Mouse (Mus musculus) heart, adult 2 months (tissue): ENCODE results near the gene Olfr112. TPM values are rescaled to one million over a fixed set of nuclear protein-coding genes. Genes with fewer than 3 reads are reported as not detected.
"Not testable (repeated sequence)": the region's sequence is repeated elsewhere in the genome, so short reads cannot be mapped to it uniquely, and the experiment has no call there.

Source experiments
- DNase-seq, 2 experiments: peaks; one replicate each; pipeline ENCODE4 v3.0.0; 2021
- H3K27ac ChIP-seq: fragments of 200-600 bp; 2 replicates; pipeline ENCODE4 v1.8.1; 2022
- H3K27me3 ChIP-seq: fragments of 200-500 bp; 2 replicates; pipeline ENCODE4 v1.6.1; 2012; ENCODE audit warnings: mild to moderate bottlenecking, low read length, inconsistent platforms, mixed read lengths; ENCODE audit not compliant: control insufficient read depth, insufficient read depth
- H3K36me3 ChIP-seq: fragments of 200-500 bp; 2 replicates; pipeline ENCODE4 v1.6.1; 2012; ENCODE audit warnings: low read length, inconsistent platforms; ENCODE audit not compliant: control insufficient read depth, insufficient read depth
- H3K4me1 ChIP-seq: fragments of 200-500 bp; 2 replicates; pipeline ENCODE4 v1.6.1; 2011; ENCODE audit warnings: low read length; ENCODE audit not compliant: control insufficient read depth, insufficient read depth
- H3K4me3 ChIP-seq: fragments of 200-600 bp; 2 replicates; pipeline ENCODE4 v1.8.1; 2022
- H3K79me2 ChIP-seq: fragments of 200-500 bp; replicated peaks from 2 replicates; pipeline ENCODE4 v1.6.1; 2012; ENCODE audit warnings: mild to moderate bottlenecking, inconsistent platforms, low read length, moderate library complexity, mixed read lengths; ENCODE audit not compliant: control insufficient read depth, insufficient read depth
- H3K9ac ChIP-seq: fragments of 200-500 bp; 2 replicates; pipeline ENCODE4 v1.6.1; 2012; ENCODE audit warnings: low read depth, mild to moderate bottlenecking, control low read depth, inconsistent platforms, low read length, mixed read lengths
- CTCF ChIP-seq: fragments of 200-600 bp; IDR thresholded peaks from 2 replicates; pipeline ENCODE4 v1.8.1; 2022; ENCODE audit warnings: antibody characterized with exemption, mild to moderate bottlenecking, moderate library complexity
- EP300 ChIP-seq: fragments of 200-500 bp; IDR thresholded peaks from 2 replicates; pipeline ENCODE4 v1.6.1; 2011; ENCODE audit warnings: low read depth, low read length, control low read depth; ENCODE audit not compliant: insufficient read depth
- POLR2A ChIP-seq: fragments of 200-500 bp; IDR thresholded peaks from 2 replicates; pipeline ENCODE4 v1.6.1; 2011; ENCODE audit warnings: mild to moderate bottlenecking, low read depth, low read length, control low read depth; ENCODE audit not compliant: insufficient read depth
- WGBS: fragments of 180-500 bp; shearing (Covaris S2); methylation state at CpG from one replicate; pipeline ENCODE4 v1.1.7; 2018; 5-methylcytosine and 5-hydroxymethylcytosine counted together
- intact Hi-C: fragments of 180-260 bp; cut with DNase I; formaldehyde crosslinking; loops from one replicate; pipeline ENCODE4 v1.15.1; 2025
- long read RNA-seq: library from polyadenylated mRNA; stranded (forward); transcript quantifications from one replicate; pipeline ENCODE4 v2.0.0, GENCODE M21; 2021
- polyA plus RNA-seq: library from polyadenylated mRNA; depleted of rRNA; stranded (reverse); fragments of >200 nt; gene quantifications from 2 replicates; pipeline ENCODE4 v1.2.3, GENCODE M21; 2012; rRNA removed
- total RNA-seq, 2 experiments: library from RNA; stranded (reverse); gene quantifications; 2 replicates each; pipeline ENCODE4 v1.2.3; 2021

The Olfr112 gene
- total RNA-seq (not detected), polyA plus RNA-seq (not detected in 2 replicates)
- long read RNA-seq = 0 reads

DNA sequence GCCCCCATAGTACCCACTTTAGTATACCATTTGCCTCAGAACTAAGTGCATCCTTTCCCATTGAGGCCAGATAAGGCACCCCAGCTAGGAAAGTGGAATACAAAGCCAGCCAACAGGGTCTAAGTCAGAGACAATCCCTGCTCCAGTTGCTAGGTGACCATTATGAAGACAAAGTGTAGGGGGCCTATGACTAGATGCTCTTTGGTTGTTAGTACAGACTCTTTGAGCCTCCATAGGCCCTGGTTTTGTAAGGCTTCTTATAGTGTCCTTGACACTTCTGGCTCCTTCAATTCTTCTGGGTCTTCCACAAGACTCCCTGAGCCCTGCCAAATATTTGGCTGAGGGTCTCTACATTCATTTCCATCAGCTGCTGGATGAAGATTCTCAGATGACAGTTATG is at the start of gene Olfr112:
Gene Olfr112, minus strand, starts transcription at position 101 of the 400 bp plus-strand sequence.
- intact Hi-C loops = no loop called here
- Histone ChIP-seq H3K27me3 (no peaks in the 10 kb centered on the region), H3K4me3 (no peak within 1 kb of the TSS), H3K36me3 (no peaks in the 10 kb centered on the region), H3K4me1 (no peaks in the 10 kb centered on the region), H3K9ac (no peak within 1 kb of the TSS), H3K79me2 (no peaks in the 10 kb centered on the region), H3K27ac (no peak within 1 kb of the TSS)
- no peak for TF ChIP-seq CTCF
- TF ChIP-seq POLR2A = no peak
- TF ChIP-seq EP300 = no peak
- no peak for DNase-seq

DNA sequence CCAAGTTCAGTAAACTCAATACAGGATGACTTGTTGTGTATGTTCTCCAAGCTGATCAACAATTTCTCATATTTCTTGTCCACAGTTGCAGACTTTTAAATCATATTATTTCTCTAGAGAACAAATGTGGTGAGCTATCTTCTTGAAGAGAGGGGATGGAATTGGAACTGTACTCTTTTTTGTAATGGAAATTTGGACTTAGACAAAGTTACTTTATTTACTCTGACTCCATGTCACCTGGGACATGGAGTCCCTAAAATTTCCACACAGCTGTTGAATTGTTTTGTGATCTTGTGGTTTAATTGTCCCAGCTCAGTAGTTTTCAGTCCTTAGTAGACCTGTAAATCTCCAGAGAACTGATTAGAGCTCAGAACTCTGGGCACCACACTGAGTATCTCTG is 23.4 kb upstream of the Olfr112 start, which contains the start of gene Olfr114:
Gene Olfr114, minus strand, starts transcription at position 101 of the 400 bp plus-strand sequence.
- no peaks in the 10 kb centered on the region for H3K79me2 ChIP-seq
- H3K27me3 ChIP-seq = no peaks in the 10 kb centered on the region
- TF ChIP-seq CTCF (no peak), EP300 (no peak), POLR2A (no peak)
- DNase-seq = no peak
- no peaks in the 10 kb centered on the region for H3K4me1 ChIP-seq
- no peak within 1 kb of the TSS for H3K27ac ChIP-seq
- H3K9ac ChIP-seq = no peak within 1 kb of the TSS
- intact Hi-C loops = no loop called here
- H3K4me3 ChIP-seq = no peak within 1 kb of the TSS
- H3K36me3 ChIP-seq = no peaks in the 10 kb centered on the region

DNA sequence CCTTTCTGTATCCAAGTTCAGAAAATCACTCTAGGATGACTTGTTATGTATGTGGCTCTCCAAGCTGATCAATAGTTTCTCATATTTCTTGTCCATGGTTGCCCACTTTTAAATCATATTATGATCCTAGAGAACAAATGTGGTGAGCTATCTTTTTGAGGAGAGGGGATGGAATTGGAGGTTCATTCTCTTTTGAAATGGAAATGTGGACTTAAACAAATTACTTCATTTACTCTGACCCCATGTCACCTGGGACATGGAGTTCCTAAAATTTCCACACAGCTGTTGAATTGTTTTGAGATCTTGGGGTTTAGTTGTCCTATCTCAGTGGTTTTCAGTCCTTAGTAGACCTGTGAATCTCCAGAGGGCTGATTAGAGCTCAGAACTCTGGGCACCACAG is 8.3 kb upstream of the Olfr112 start, which contains the start of gene Olfr113:
Gene Olfr113, minus strand, starts transcription at position 101 of the 400 bp plus-strand sequence.
- no peaks in the 10 kb centered on the region for H3K36me3 ChIP-seq
- intact Hi-C loops = no loop called here
- TF ChIP-seq POLR2A (no peak), EP300 (no peak), CTCF (no peak)

DNA sequence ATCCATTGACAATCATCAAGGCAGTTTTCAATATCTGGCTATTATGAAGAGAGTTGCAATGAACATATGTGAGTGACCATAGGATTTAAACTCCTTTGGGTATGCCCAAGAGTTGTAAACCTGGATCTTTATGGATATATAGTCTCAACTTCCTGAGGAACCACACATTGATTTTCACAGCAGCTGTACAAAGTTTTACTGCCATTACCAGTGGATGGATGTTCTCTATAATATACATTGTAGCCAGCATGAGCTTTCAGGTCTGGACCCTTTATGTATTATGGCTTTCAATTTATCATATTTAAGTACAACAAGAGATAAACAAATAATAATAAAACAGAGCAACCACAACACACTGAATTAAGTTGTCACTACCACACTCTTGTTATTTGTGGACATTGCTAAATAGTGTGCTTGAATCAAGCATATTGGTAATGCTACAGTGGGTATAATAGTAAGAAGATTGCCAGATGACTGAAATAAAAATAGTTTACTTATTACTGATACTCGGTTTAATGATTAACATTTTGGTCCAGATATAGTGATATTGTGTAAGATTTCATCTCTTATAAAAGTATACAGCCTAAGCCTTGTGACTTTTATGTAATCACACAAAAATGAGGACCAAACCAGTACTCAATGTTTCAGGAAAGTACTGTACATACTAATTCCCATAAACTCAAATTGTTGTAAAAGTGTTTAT is 10.2 kb downstream of the Olfr112 start:
- intact Hi-C loops = no loop called here
- H3K4me3 ChIP-seq = no peak overlapping the region
- no peaks in the 10 kb centered on the region for H3K79me2 ChIP-seq
- H3K36me3 ChIP-seq = no peaks in the 10 kb centered on the region
- H3K4me1 ChIP-seq = no peaks in the 10 kb centered on the region
- 31% methylated on average over 1 of the region's 1 CpGs for WGBS
- H3K9ac ChIP-seq = no peak overlapping the region
- DNase-seq = no peak
- H3K27ac ChIP-seq = no peak overlapping the region
- TF ChIP-seq EP300 (no peak), POLR2A (no peak), CTCF (no peak)
- H3K27me3 ChIP-seq = no peaks in the 10 kb centered on the region

More for the DNA sequence above, 8.3 kb upstream of the Olfr112 start, which contains the start of gene Olfr113:
- no peak for DNase-seq
- Histone ChIP-seq H3K79me2 (no peaks in the 10 kb centered on the region), H3K27ac (no peak within 1 kb of the TSS), H3K27me3 (no peaks in the 10 kb centered on the region), H3K4me1 (no peaks in the 10 kb centered on the region), H3K9ac (no peak within 1 kb of the TSS), H3K4me3 (no peak within 1 kb of the TSS)

DNA sequence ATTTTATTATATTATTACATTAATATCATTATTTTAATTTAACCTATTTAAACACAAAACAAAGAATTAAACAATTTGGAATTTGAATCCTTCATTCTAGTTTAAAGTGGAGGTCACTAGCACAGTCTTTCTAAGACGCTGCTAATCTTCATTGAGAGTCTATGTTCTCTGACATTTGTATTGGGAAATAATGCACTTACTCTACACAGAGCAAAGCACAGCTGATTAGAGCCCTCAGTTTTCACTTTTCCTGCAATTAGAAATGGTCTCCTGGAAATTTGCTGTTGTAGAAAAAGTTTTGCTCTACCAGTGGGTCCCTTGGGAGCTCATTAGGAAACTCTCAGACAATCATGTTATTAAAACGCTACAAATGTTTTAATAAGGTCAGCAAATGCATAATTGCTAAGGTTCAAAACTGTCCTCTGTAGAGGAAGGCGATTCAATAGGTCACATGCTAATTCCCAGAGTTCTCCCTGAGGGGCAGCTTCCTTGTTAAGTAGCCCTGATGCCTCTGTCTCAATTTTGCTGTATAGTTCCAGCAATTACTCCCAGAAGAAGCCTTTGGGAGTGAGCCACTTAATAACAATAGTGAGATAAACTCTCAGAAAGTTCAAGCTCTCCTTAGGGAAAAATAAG is 25.3 kb downstream of the Olfr112 start:
- 43% methylated on average over 3 of the region's 3 CpGs for WGBS
- no peak for DNase-seq
- H3K27me3 ChIP-seq = no peaks in the 10 kb centered on the region
- no peaks in the 10 kb centered on the region for H3K4me1 ChIP-seq
- H3K79me2 ChIP-seq = no peaks in the 10 kb centered on the region
- intact Hi-C loops = no loop called here
- no peak overlapping the region for H3K27ac ChIP-seq
- no peaks in the 10 kb centered on the region for H3K36me3 ChIP-seq
- H3K9ac ChIP-seq = no peak overlapping the region
- TF ChIP-seq POLR2A (no peak), CTCF (no peak), EP300 (no peak)
- H3K4me3 ChIP-seq = no peak overlapping the region

DNA sequence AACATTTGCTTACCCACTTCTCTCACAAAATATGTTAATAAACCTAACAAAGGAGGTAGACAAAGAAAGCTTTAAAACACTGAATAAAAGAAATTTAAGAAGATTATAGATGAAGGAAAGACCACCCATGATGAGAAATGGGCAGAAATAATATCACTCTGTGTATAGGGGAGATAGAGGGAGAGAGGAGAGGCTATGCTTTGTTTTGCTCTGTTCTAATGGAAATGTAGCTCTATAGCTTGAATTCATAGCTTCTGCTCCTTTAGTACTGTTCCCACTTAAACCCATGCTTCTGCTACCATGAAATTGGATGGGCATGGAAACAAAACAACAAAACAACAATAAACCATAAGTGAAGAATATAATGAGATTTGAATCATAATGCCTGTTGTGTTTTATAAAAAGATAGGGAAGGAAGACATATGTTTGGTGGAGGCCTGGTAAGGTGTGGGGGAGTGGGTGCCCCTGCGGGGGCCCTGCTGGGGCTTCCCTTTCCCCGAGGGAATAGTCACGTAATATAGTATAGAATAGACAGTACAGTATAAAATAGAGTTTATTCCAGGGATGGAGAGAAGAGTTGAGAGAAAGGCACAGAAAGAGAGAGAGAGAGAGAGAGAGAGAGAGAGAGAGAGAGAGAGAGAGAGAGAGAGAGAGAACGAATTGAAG is 27.7 kb downstream of the Olfr112 start:
- no peak overlapping the region for H3K27ac ChIP-seq
- TF ChIP-seq EP300 (no peak), POLR2A (no peak), CTCF (no peak)
- no peak overlapping the region for H3K4me3 ChIP-seq
- H3K27me3 ChIP-seq = no peaks in the 10 kb centered on the region
- H3K9ac ChIP-seq = no peak overlapping the region
- intact Hi-C loops = no loop called here
- no peak for DNase-seq
- 78% methylated on average over 4 of the region's 4 CpGs for WGBS
- H3K79me2 ChIP-seq = no peaks in the 10 kb centered on the region
- no peaks in the 10 kb centered on the region for H3K4me1 ChIP-seq
- H3K36me3 ChIP-seq = no peaks in the 10 kb centered on the region

DNA sequence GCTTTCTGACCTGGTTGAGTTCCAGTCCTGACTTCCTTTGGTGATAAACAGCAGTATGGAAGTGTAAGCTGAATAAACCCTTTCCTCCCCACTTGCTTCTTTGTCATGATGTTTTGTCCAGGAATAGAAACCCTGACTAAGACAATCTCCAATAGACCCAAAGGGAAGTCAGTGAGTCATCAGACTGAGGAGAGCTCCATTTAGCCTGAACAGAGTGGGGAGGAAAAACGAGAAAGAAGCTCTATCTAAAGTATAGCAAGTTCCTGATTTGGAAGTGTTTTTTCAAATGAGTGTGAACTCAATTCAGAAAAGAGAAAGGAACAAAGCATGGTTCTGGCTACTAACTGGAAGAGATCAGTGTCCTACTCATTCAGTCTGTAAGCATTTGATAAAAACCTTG is 30.8 kb downstream of the Olfr112 start:
- H3K27ac ChIP-seq, H3K36me3 ChIP-seq, H3K79me2 ChIP-seq, H3K27me3 ChIP-seq, intact Hi-C loops, H3K4me3 ChIP-seq, DNase-seq, H3K9ac ChIP-seq, H3K4me1 ChIP-seq: not testable (repeated sequence)
- WGBS = 11% methylated on average over 1 of the region's 1 CpGs
